Mouse (Mus musculus) C2C12 (cell line): ENCODE results near the gene Clec12b.

Source experiments
- CEBPB ChIP-seq: IDR thresholded peaks from one replicate; pipeline ENCODE4 v1.6.1; 2011; ENCODE audit warnings: low read depth, mild to moderate bottlenecking, control low read depth, moderate library complexity
- CTCF ChIP-seq: IDR thresholded peaks from one replicate; pipeline ENCODE4 v1.5.1; 2011; ENCODE audit not compliant: control insufficient read depth, insufficient read depth, insufficient read length
- FOSL1 ChIP-seq: IDR thresholded peaks from one replicate; pipeline ENCODE4 v1.8.0; 2011; ENCODE audit warnings: mild to moderate bottlenecking, low read length; ENCODE audit not compliant: poor library complexity, insufficient read depth, severe bottlenecking
- MAX ChIP-seq: IDR thresholded peaks from one replicate; pipeline ENCODE4 v1.6.1; 2011; ENCODE audit warnings: mild to moderate bottlenecking, control low read depth
- MYOG ChIP-seq: IDR thresholded peaks from one replicate; pipeline ENCODE4 v1.6.1; 2011; ENCODE audit not compliant: control insufficient read depth, insufficient read length; ENCODE audit errors: extremely low read depth

DNA sequence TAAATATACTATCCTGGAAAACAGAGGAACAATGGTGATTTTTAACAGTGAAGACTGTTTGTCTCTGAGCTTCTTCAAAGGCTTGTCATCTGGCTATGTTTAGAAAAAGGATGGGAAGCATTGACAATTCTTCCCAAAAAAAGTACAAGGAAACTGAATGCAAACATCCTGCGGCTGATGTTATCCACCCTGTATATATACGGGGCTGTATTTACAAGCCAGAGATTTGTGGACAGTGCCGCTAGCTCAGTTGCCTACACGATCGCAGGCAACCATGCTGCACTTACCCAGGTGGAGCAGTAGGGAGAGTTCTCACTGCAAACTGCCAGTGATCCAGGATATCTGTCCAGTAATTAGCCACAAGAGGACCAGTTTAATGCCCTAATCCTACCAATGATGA, 39.5 kb upstream of the Clec12b start:
- no peak for TF ChIP-seq CTCF
- TF ChIP-seq CEBPB, result no peak
- no peak for TF ChIP-seq MAX
- TF ChIP-seq FOSL1, result no peak
- TF ChIP-seq MYOG, result no peak
